ENCODE assay signal across 8 mouse cellular contexts in the genomic region with DNA sequence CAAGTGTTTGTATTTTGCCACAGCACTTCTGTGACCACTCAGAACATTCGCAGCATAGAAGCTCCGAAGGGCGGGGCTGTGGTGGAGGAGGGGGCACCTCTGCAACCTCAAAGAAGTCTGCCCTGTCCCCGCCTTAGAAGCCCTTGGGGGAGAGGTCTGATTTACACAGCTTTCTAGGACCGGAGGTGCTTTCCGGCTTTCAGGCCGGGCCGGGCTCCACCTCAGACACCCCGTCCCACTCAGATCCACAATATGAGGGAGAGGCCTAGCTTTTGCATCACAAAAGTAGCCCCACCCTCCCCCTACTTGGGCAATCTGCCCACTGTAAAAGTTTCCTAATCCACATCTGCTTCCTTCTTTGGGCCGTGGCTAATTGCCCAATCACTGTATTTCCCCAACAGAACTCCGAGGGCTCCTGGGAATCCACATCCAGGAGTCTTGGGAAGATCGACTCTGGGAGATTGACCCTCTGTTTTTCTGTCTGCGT. TPM values are rescaled to one million over a fixed set of nuclear protein-coding genes. Genes with fewer than 3 reads are reported as not detected.
DNase-seq lines count a peak whose midpoint lies in the region; ATAC-seq lines count a peak whose summit lies in the region.

No protein-coding gene starts in this region.

- DNase-seq in 416B (ENCODE audit: low read depth) = peak; percentile 87
- peak; percentile 92 for DNase-seq in adrenal gland, postnatal 14 days
- peak; percentile 81 for DNase-seq in gastrocnemius, postnatal 10 days
- DNase-seq in ovary, adult 18-20 months (ENCODE audit: low spot score) = peak; percentile 64
- no peak for DNase-seq in B cell, adult 2 months
- DNase-seq in thymus, postnatal 10 days (ENCODE audit: low spot score in 2 of 2) = no peak

- no peaks in the 10 kb centered on the region for H3K36me3 ChIP-seq in hindbrain, embryonic 15.5 days
- H3K36me3 ChIP-seq in liver, embryonic 16.5 days (ENCODE audit: control insufficient read depth, insufficient read depth) = no peaks in the 10 kb centered on the region

- no peak overlapping the region for H3K27ac ChIP-seq in hindbrain, embryonic 15.5 days (replicated peaks)
- no peak overlapping the region; the same call in 1 of the 2 replicates for H3K27ac ChIP-seq in liver, embryonic 16.5 days (ENCODE audit: low read length)

- H3K4me2 ChIP-seq in hindbrain, embryonic 15.5 days = peak overlapping the region; percentile 24
- peak overlapping the region; percentile 22; the same call in 1 of the 2 replicates for H3K4me2 ChIP-seq in liver, embryonic 16.5 days (ENCODE audit: low read depth, low read length)

- H3K4me1 ChIP-seq in hindbrain, embryonic 15.5 days (replicated peaks) = 0 out of 2 replicates have a peak, but pooled peaks cover 7% of the 10 kb centered on the region
- peaks cover 6% of the 10 kb centered on the region for H3K4me1 ChIP-seq in liver, embryonic 16.5 days (ENCODE audit: control insufficient read depth, low read depth, low read length)

- H3K27me3 ChIP-seq in hindbrain, embryonic 15.5 days = peaks cover 9% of the 10 kb centered on the region
- peaks cover 14% of the 10 kb centered on the region for H3K27me3 ChIP-seq in liver, embryonic 16.5 days (ENCODE audit: control insufficient read depth, insufficient read depth, low read depth, low read length)

- WGBS in hindbrain, embryonic 15.5 days = 7% methylated on average over 13 of the region's 13 CpGs
- 11% methylated on average over 13 of the region's 13 CpGs for WGBS in liver, embryonic 16.5 days (ENCODE audit: insufficient replicate concordance)

- no peak overlapping the region for H3K4me3 ChIP-seq in hindbrain, embryonic 15.5 days
- H3K4me3 ChIP-seq in liver, embryonic 16.5 days (ENCODE audit: low read depth, low read length) = no peak overlapping the region

- no peak overlapping the region for H3K9ac ChIP-seq in hindbrain, embryonic 15.5 days
- no peak overlapping the region for H3K9ac ChIP-seq in liver, embryonic 16.5 days (ENCODE audit: low read depth, low read length)

- H3K9me3 ChIP-seq in hindbrain, embryonic 15.5 days = no peaks in the 10 kb centered on the region
- no peaks in the 10 kb centered on the region for H3K9me3 ChIP-seq in liver, embryonic 16.5 days (replicated peaks; ENCODE audit: control insufficient read depth, low read length)

- no peak for ATAC-seq in hindbrain, embryonic 15.5 days (ENCODE audit: low FRiP score, low read depth)
- peak; percentile 45 for ATAC-seq in liver, embryonic 16.5 days (ENCODE audit: low read depth)

RNA-seq across cellular contexts. Expression of gene Lefty2, which starts 4.3 kb away (rescaled TPM):
- total RNA-seq in adrenal gland, postnatal 14 days (2021) = 0.30 TPM in 1 of 2 replicates, not detected in the other
- total RNA-seq in gastrocnemius, postnatal 10 days (2021) = not detected
- polyA plus RNA-seq in hindbrain, embryonic 15.5 days (2015; fragmentation: Nextera tagmentation; extraction: Ambion mirVana) = 3.4 TPM in 2 replicates
- polyA plus RNA-seq in liver, embryonic 16.5 days (2015; fragmentation: Nextera tagmentation; extraction: Ambion mirVana) = not detected in 2 replicates

RNA-seq across cellular contexts. Expression of gene Pycr2, which starts 15.5 kb away (rescaled TPM):
- 29.9 and 38.0 TPM in 2 replicates for total RNA-seq in adrenal gland, postnatal 14 days (2021)
- 10 to 100 TPM; 19.9 to 20.6 TPM for total RNA-seq in gastrocnemius, postnatal 10 days (2021)
- 73.6 and 83.6 TPM in 2 replicates for polyA plus RNA-seq in hindbrain, embryonic 15.5 days (2015; fragmentation: Nextera tagmentation; extraction: Ambion mirVana)
- polyA plus RNA-seq in liver, embryonic 16.5 days (2015; fragmentation: Nextera tagmentation; extraction: Ambion mirVana) = 81.2 and 83.4 TPM in 2 replicates

RNA-seq across cellular contexts. Expression of gene Sde2, which starts 37.7 kb away (rescaled TPM):
- 22.2 and 22.6 TPM in 2 replicates for total RNA-seq in adrenal gland, postnatal 14 days (2021)
- total RNA-seq in gastrocnemius, postnatal 10 days (2021) = 10 to 100 TPM in 1 of 2 experiments, 1 to 10 TPM in 1; 8.7 to 11.4 TPM
- polyA plus RNA-seq in hindbrain, embryonic 15.5 days (2015; fragmentation: Nextera tagmentation; extraction: Ambion mirVana) = 26.6 and 29.3 TPM in 2 replicates
- 20.9 and 21.5 TPM in 2 replicates for polyA plus RNA-seq in liver, embryonic 16.5 days (2015; fragmentation: Nextera tagmentation; extraction: Ambion mirVana)

RNA-seq across cellular contexts. Expression of gene Lefty1, which starts 46.2 kb away (rescaled TPM):
- 1.3 and 1.6 TPM in 2 replicates for total RNA-seq in adrenal gland, postnatal 14 days (2021)
- total RNA-seq in gastrocnemius, postnatal 10 days (2021) = 1 to 10 TPM in 1 of 2 experiments, under 1 TPM in 1; 0.59 to 1.2 TPM
- polyA plus RNA-seq in hindbrain, embryonic 15.5 days (2015; fragmentation: Nextera tagmentation; extraction: Ambion mirVana) = 0.16 and 0.20 TPM in 2 replicates
- polyA plus RNA-seq in liver, embryonic 16.5 days (2015; fragmentation: Nextera tagmentation; extraction: Ambion mirVana) = 3.5 and 3.6 TPM in 2 replicates

RNA-seq across cellular contexts. Expression of gene Tmem63a, which starts 53.5 kb away (rescaled TPM):
- 44.4 and 56.2 TPM in 2 replicates for total RNA-seq in adrenal gland, postnatal 14 days (2021)
- 10 to 100 TPM; 13.2 to 16.2 TPM for total RNA-seq in gastrocnemius, postnatal 10 days (2021)
- polyA plus RNA-seq in hindbrain, embryonic 15.5 days (2015; fragmentation: Nextera tagmentation; extraction: Ambion mirVana) = 1.8 and 2.4 TPM in 2 replicates
- 8.9 and 10.9 TPM in 2 replicates for polyA plus RNA-seq in liver, embryonic 16.5 days (2015; fragmentation: Nextera tagmentation; extraction: Ambion mirVana)

Comparison
In these comparisons a context has a peak if more than half of its experiments do, and no peak if none do; other contexts are left out.
1. DNase-seq: peak in 416B (single experiment), adrenal gland, postnatal 14 days (single experiment), gastrocnemius, postnatal 10 days (single experiment) and ovary, adult 18-20 months (single experiment); none in B cell, adult 2 months (0 of 2) and thymus, postnatal 10 days (0 of 2).